Mouse (Mus musculus) frontal cortex, adult (tissue): Measurements from ENCODE around the gene Col4a1.

ENCODE experiments used
- ATAC-seq: cut with Nextera tagmentation; 2 replicates; pipeline ENCODE4 v1.9.2; 2017; ENCODE audit warnings: mild to moderate bottlenecking, moderate library complexity, mixed read lengths; ENCODE audit not compliant: low TSS enrichment

Col4a1 gene

GRCm38 (mm10) chr8:11298531-11299316 lies 13.9 kb downstream of the Col4a1 start:
- ATAC-seq = no peak

GRCm38 (mm10) chr8:11297141-11297838 lies 15.3 kb downstream of the Col4a1 start:
- ATAC-seq = peak; percentile 42; the same call in 1 of the 2 replicates

- ATAC-seq = no peak
Observed at GRCm38 (mm10) chr8:11296282-11296943, 16.2 kb downstream of the Col4a1 start.

GRCm38 (mm10) chr8:11292611-11293010 lies 20.0 kb downstream of the Col4a1 start:
- ATAC-seq = no peak

- no peak for ATAC-seq
Observed at GRCm38 (mm10) chr8:11290533-11290932, 22.1 kb downstream of the Col4a1 start.

DNA sequence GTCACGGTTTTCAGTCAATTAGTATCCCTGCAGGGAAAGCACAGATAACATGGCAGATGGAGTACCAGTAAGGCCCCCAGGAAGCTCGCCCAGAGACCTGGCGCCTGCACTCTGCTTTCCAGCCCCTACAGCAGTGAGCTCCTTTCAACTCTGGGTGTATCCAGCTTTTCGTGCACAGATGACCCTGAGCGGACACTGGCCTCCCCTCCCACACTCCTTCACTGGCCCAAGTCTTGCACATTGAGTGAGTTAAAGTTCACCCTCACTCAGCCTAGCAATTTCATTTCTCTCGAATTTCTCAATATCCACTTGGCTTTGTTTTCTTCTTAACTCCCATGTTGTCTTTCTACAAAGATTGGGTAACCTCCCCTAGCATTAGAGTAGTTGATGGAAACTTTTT lies 24.3 kb downstream of the Col4a1 start:
- no peak for ATAC-seq

GRCm38 (mm10) chr8:11287139-11287538 lies 25.5 kb downstream of the Col4a1 start:
- ATAC-seq = no peak

DNA sequence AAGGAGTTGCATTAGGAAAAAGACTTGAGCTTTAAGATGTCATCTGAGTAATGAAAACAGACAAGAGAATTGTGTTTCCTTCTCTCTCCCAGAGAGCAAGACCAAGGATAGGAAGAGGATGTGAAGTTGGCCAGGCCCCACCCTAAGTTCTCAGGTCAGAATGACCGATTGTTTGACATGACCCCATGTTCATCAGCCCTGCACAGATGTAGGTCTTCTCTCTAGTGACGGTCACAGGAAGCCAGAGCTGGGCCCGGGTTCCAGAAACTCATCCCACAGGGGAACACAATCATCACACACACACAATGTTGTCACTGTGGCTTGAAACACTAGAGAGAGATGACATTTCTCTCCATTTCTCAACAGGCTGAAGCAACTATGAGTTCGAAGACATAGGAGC lies 27.2 kb downstream of the Col4a1 start:
- no peak for ATAC-seq

DNA sequence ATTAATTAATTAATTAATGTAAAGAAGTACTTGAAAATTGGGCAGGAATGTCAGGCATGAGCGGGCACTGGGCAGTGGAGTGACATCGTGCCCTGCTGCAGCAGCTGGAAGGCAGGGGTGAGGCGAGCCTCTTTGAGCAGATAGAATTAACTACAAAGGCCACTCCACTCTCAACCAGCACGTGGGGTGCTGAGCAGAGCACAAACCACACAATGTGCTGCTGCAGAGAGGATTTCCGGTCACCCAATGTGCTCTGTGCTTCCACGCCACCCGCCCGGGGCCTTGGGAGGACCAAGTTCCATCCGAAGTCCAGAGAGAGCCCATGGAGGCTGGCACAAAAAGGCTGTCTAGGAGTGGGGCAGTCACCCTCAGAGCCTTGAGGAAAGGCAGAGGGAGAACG lies 29.4 kb downstream of the Col4a1 start:
- no peak for ATAC-seq

- ATAC-seq = no peak
Observed at GRCm38 (mm10) chr8:11282696-11283095, 29.9 kb downstream of the Col4a1 start.

- ATAC-seq = peak; percentile 70; the same call in 1 of the 2 replicates
Observed at GRCm38 (mm10) chr8:11282139-11282538, 30.5 kb downstream of the Col4a1 start.

- ATAC-seq = no peak
Observed at GRCm38 (mm10) chr8:11280721-11281268, 31.8 kb downstream of the Col4a1 start.

- ATAC-seq = no peak
Observed at GRCm38 (mm10) chr8:11279296-11279826, 33.3 kb downstream of the Col4a1 start.

DNA sequence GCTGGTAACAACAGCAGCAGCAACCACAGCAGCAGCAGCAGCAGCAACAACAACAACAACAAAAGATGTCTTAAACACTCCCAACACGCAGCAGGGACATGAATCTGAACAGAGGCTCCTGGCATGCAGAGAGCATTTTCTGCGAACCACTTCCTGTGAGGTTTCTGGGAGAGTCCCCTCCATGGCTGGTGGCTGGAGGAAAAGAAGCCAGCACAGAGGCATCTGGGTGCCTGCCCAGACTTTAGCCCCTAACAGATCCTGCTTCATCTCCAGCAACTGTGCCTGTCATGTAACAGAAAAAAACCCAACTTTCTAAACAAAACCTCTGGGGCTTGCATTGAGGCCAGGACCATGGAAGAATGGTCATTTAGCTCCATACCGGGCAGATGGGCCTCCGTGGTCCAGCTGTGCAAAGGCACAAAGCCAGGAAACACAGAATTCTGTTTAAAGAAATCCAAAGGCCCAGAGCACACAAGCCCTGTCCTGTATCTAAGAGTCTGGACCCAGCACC lies 34.5 kb downstream of the Col4a1 start:
- ATAC-seq = no peak

DNA sequence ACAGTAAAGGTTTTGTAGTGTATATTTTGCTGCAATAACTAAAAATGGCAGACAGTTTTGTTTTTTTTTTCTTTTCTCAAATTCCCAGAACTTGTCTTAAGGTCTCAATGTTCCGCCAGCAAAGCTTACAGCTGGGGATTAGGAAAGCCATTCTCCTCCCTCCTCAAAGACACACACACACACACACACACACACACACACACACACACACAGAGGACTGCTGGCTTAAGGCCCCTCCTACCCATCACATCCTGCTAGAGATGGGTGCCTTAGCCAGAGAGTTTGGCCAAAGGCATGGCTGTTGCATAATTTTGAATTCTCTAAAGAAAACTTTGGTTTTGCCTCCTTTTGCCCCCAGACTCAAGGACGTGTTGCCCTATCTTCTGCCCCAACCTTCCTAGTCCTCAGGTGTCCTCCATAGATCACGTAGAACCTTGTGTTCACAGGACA lies 35.0 kb downstream of the Col4a1 start:
- ATAC-seq = no peak

GRCm38 (mm10) chr8:11276286-11276685 lies 36.3 kb downstream of the Col4a1 start:
- ATAC-seq = no peak

DNA sequence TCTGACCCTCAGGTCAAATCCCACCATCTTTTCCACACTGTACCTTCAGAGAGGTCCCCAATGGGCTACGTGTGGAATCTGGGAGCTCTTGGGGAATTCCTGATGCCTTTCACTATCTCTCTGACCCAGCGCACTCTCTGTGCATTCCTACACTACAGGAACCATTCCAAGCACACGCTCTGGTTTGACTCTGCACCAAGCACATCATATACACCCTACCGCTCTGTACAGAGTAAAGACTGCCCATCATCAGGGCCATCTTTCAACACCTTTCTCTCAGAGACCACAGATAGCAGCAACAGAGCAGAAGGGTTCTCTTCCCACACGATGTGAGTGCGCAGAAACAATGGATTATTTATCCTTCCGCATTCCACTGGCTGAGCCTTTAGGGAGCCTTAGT lies 38.2 kb downstream of the Col4a1 start:
- ATAC-seq = no peak

DNA sequence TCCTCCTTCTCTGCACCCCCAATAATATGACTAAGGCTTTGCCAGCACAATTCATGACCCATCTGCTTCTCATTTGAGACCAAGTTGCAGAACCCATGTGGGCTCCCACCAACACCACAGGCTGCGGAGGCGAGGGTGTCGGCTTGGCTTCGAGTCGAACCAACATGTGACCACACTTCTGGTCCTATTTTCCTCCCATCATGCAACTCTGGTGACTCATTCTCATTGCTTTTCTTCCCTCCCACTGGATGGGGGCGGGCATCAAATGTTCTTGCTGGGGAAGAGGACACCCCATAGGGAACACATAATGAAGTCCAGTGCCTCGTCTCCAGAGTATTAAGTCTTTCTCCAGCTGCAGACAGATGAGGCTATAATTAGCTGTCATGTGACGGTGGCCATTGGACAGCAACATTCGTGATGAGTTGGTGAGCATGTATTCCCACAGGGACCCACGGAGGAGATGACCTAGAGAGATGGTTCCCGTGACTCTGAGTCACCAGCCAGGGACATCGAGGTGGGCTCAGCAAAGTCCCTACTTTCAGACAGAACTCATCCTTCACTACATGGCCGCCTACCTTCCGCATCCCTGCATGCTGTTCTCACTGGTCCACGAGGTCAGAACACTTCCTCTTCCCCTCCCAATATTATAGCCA lies 39.0 kb downstream of the Col4a1 start:
- peak; percentile 89 for ATAC-seq

GRCm38 (mm10) chr8:11272205-11272604 lies 40.4 kb downstream of the Col4a1 start:
- no peak for ATAC-seq

GRCm38 (mm10) chr8:11270826-11271225 lies 41.8 kb downstream of the Col4a1 start:
- no peak for ATAC-seq

GRCm38 (mm10) chr8:11268753-11269152 lies 43.9 kb downstream of the Col4a1 start:
- no peak for ATAC-seq
